Mouse (Mus musculus): Measurements from ENCODE around the gene Ccdc149. TPM values are rescaled to one million over a fixed set of nuclear protein-coding genes. Genes with fewer than 3 reads are reported as not detected.

Gene Ccdc149
- total and polyA plus RNA-seq, 3 experiments: 3.0 to 7.4 (median 7.2) TPM

GRCm38 (mm10) chr5:52423893-52424292, 47.4 kb downstream of the Ccdc149 start:
- Histone ChIP-seq H3K27me3 (ENCODE audit: control insufficient read depth, insufficient read depth, low read length) (no peaks in the 10 kb centered on the region), H3K9ac (ENCODE audit: low read depth, low read length) (no peak overlapping the region), H3K79me2 (replicated peaks; ENCODE audit: control insufficient read depth, insufficient read depth, low read length) (no peaks in the 10 kb centered on the region), H3K4me3 (no peak overlapping the region), H3K4me1 (ENCODE audit: control insufficient read depth, insufficient read depth, low read length) (no peaks in the 10 kb centered on the region), H3K27ac (no peak overlapping the region), H3K36me3 (ENCODE audit: control insufficient read depth, insufficient read depth, low read length) (no peaks in the 10 kb centered on the region)
- no peak for TF ChIP-seq POLR2A (IDR thresholded peaks at IDR 0.05; ENCODE audit: insufficient read depth, low read depth, low read length)
- TF ChIP-seq CTCF (IDR thresholded peaks at IDR 0.05): no peak
- no peak for TF ChIP-seq EP300 (IDR thresholded peaks at IDR 0.05; ENCODE audit: insufficient read depth, low read depth, low read length)
- intact Hi-C loops (cut with DNase I): no loop called here
- WGBS: 75% methylated on average over 3 of the region's 3 CpGs
- DNase-seq: no peak

- no peaks in the 10 kb centered on the region for H3K79me2 ChIP-seq (replicated peaks; ENCODE audit: control insufficient read depth, insufficient read depth, low read length)
- H3K4me3 ChIP-seq: no peak overlapping the region
- TF ChIP-seq CTCF (IDR thresholded peaks at IDR 0.05): no peak
- no peak for TF ChIP-seq POLR2A (IDR thresholded peaks at IDR 0.05; ENCODE audit: insufficient read depth, low read depth, low read length)
- no peak for TF ChIP-seq EP300 (IDR thresholded peaks at IDR 0.05; ENCODE audit: insufficient read depth, low read depth, low read length)
- no peak for DNase-seq
- H3K27ac ChIP-seq: no peak overlapping the region
- no peaks in the 10 kb centered on the region for H3K27me3 ChIP-seq (ENCODE audit: control insufficient read depth, insufficient read depth, low read length)
- 56% methylated on average over 2 of the region's 2 CpGs for WGBS
- intact Hi-C loops (cut with DNase I): no loop called here
- H3K36me3 ChIP-seq (ENCODE audit: control insufficient read depth, insufficient read depth, low read length): no peaks in the 10 kb centered on the region
- H3K4me1 ChIP-seq (ENCODE audit: control insufficient read depth, insufficient read depth, low read length): peaks cover 1% of the 10 kb centered on the region; the same call in 1 of the 2 replicates
- no peak overlapping the region for H3K9ac ChIP-seq (ENCODE audit: low read depth, low read length)
Observed at GRCm38 (mm10) chr5:52416485-52416884, 54.8 kb downstream of the Ccdc149 start.

GRCm38 (mm10) chr5:52415917-52416316, 55.4 kb downstream of the Ccdc149 start:
- no peaks in the 10 kb centered on the region for H3K36me3 ChIP-seq (ENCODE audit: control insufficient read depth, insufficient read depth, low read length)
- no peak overlapping the region for H3K4me3 ChIP-seq
- 66% methylated on average over 6 of the region's 6 CpGs for WGBS
- no peak overlapping the region for H3K27ac ChIP-seq
- no peaks in the 10 kb centered on the region for H3K27me3 ChIP-seq (ENCODE audit: control insufficient read depth, insufficient read depth, low read length)
- intact Hi-C loops (cut with DNase I): no loop called here
- DNase-seq: no peak
- no peak overlapping the region for H3K9ac ChIP-seq (ENCODE audit: low read depth, low read length)
- peaks cover 1% of the 10 kb centered on the region; the same call in 1 of the 2 replicates for H3K4me1 ChIP-seq (ENCODE audit: control insufficient read depth, insufficient read depth, low read length)
- TF ChIP-seq EP300 (IDR thresholded peaks at IDR 0.05; ENCODE audit: insufficient read depth, low read depth, low read length) (no peak), CTCF (IDR thresholded peaks at IDR 0.05) (no peak), POLR2A (IDR thresholded peaks at IDR 0.05; ENCODE audit: insufficient read depth, low read depth, low read length) (no peak)
- H3K79me2 ChIP-seq (replicated peaks; ENCODE audit: control insufficient read depth, insufficient read depth, low read length): no peaks in the 10 kb centered on the region

GRCm38 (mm10) chr5:52415193-52415592, 56.1 kb downstream of the Ccdc149 start:
- no peaks in the 10 kb centered on the region for H3K79me2 ChIP-seq (replicated peaks; ENCODE audit: control insufficient read depth, insufficient read depth, low read length)
- intact Hi-C loops (cut with DNase I): no loop called here
- no peak for DNase-seq
- peaks cover 1% of the 10 kb centered on the region; the same call in 1 of the 2 replicates for H3K4me1 ChIP-seq (ENCODE audit: control insufficient read depth, insufficient read depth, low read length)
- 100% methylated on average over 1 of the region's 1 CpGs for WGBS
- H3K4me3 ChIP-seq: no peak overlapping the region
- H3K9ac ChIP-seq (ENCODE audit: low read depth, low read length): no peak overlapping the region
- no peak for TF ChIP-seq POLR2A (IDR thresholded peaks at IDR 0.05; ENCODE audit: insufficient read depth, low read depth, low read length)
- TF ChIP-seq CTCF (IDR thresholded peaks at IDR 0.05): no peak
- TF ChIP-seq EP300 (IDR thresholded peaks at IDR 0.05; ENCODE audit: insufficient read depth, low read depth, low read length): no peak
- no peak overlapping the region for H3K27ac ChIP-seq
- H3K27me3 ChIP-seq (ENCODE audit: control insufficient read depth, insufficient read depth, low read length): no peaks in the 10 kb centered on the region
- no peaks in the 10 kb centered on the region for H3K36me3 ChIP-seq (ENCODE audit: control insufficient read depth, insufficient read depth, low read length)

GRCm38 (mm10) chr5:52411567-52411966, 59.8 kb downstream of the Ccdc149 start:
- H3K4me1 ChIP-seq (ENCODE audit: control insufficient read depth, insufficient read depth, low read length): peaks cover 1% of the 10 kb centered on the region; the same call in 1 of the 2 replicates
- H3K27me3 ChIP-seq (ENCODE audit: control insufficient read depth, insufficient read depth, low read length): no peaks in the 10 kb centered on the region
- no peak overlapping the region for H3K4me3 ChIP-seq
- no peak for DNase-seq
- H3K9ac ChIP-seq (ENCODE audit: low read depth, low read length): no peak overlapping the region
- TF ChIP-seq POLR2A (IDR thresholded peaks at IDR 0.05; ENCODE audit: insufficient read depth, low read depth, low read length) (no peak), EP300 (IDR thresholded peaks at IDR 0.05; ENCODE audit: insufficient read depth, low read depth, low read length) (no peak), CTCF (IDR thresholded peaks at IDR 0.05) (no peak)
- WGBS: 73% methylated on average over 3 of the region's 3 CpGs
- H3K79me2 ChIP-seq (replicated peaks; ENCODE audit: control insufficient read depth, insufficient read depth, low read length): no peaks in the 10 kb centered on the region
- no peak overlapping the region for H3K27ac ChIP-seq
- H3K36me3 ChIP-seq (ENCODE audit: control insufficient read depth, insufficient read depth, low read length): no peaks in the 10 kb centered on the region
- intact Hi-C loops (cut with DNase I): no loop called here

- no peak overlapping the region for H3K4me3 ChIP-seq
- TF ChIP-seq POLR2A (IDR thresholded peaks at IDR 0.05; ENCODE audit: insufficient read depth, low read depth, low read length) (no peak), EP300 (IDR thresholded peaks at IDR 0.05; ENCODE audit: insufficient read depth, low read depth, low read length) (no peak), CTCF (IDR thresholded peaks at IDR 0.05) (no peak)
- WGBS: 87% methylated on average over 12 of the region's 12 CpGs
- H3K79me2 ChIP-seq (replicated peaks; ENCODE audit: control insufficient read depth, insufficient read depth, low read length): no peaks in the 10 kb centered on the region
- no peak for DNase-seq
- H3K36me3 ChIP-seq (ENCODE audit: control insufficient read depth, insufficient read depth, low read length): no peaks in the 10 kb centered on the region
- H3K27ac ChIP-seq: no peak overlapping the region
- intact Hi-C loops (cut with DNase I): no loop called here
- H3K9ac ChIP-seq (ENCODE audit: low read depth, low read length): no peak overlapping the region
- no peaks in the 10 kb centered on the region for H3K4me1 ChIP-seq (ENCODE audit: control insufficient read depth, insufficient read depth, low read length)
- H3K27me3 ChIP-seq (ENCODE audit: control insufficient read depth, insufficient read depth, low read length): no peaks in the 10 kb centered on the region
Observed at GRCm38 (mm10) chr5:52410197-52410596, 61.1 kb downstream of the Ccdc149 start.

Data from heart, adult 2 months (tissue).